Mouse (Mus musculus) ES-Bruce4 (cell line): ENCODE data around the gene Olfr449. TPM values are rescaled to one million over a fixed set of nuclear protein-coding genes. Genes with fewer than 3 reads are reported as not detected.

Source experiments
- H3K27ac ChIP-seq: 2 replicates; pipeline ENCODE4 v1.5.1; 2012; ENCODE audit warnings: low read length, inconsistent platforms; ENCODE audit not compliant: insufficient read depth
- H3K27me3 ChIP-seq: 2 replicates; pipeline ENCODE4 v1.6.1; 2012; ENCODE audit warnings: mild to moderate bottlenecking, low read length, inconsistent platforms; ENCODE audit not compliant: control insufficient read depth, poor library complexity, insufficient read depth, severe bottlenecking
- H3K36me3 ChIP-seq: 2 replicates; pipeline ENCODE4 v1.6.1; 2012; ENCODE audit warnings: inconsistent platforms, mild to moderate bottlenecking, low read length, moderate library complexity; ENCODE audit not compliant: control insufficient read depth, poor library complexity, insufficient read depth, severe bottlenecking
- H3K4me1 ChIP-seq: one replicate; pipeline ENCODE4 v1.8.1; 2011; ENCODE audit warnings: low read length; ENCODE audit not compliant: control insufficient read depth, insufficient read depth
- H3K4me3 ChIP-seq: 2 replicates; pipeline ENCODE4 v1.5.1; 2011; ENCODE audit warnings: low read depth, mild to moderate bottlenecking, low read length
- H3K9ac ChIP-seq: 2 replicates; pipeline ENCODE4 v1.6.1; 2012; ENCODE audit warnings: low read depth, mild to moderate bottlenecking, inconsistent platforms; ENCODE audit not compliant: poor library complexity, severe bottlenecking
- H3K9me3 ChIP-seq: replicated peaks from 2 replicates; pipeline ENCODE4 v1.6.1; 2012; ENCODE audit warnings: mild to moderate bottlenecking, low read length, inconsistent platforms; ENCODE audit not compliant: control insufficient read depth, poor library complexity, insufficient read depth, severe bottlenecking
- CTCF ChIP-seq: IDR thresholded peaks from one replicate; pipeline ENCODE4 v1.8.1; 2011; ENCODE audit warnings: low read depth, low read length
- EP300 ChIP-seq: IDR thresholded peaks from 2 replicates; pipeline ENCODE4 v1.6.1; 2011; ENCODE audit warnings: low read depth, low read length; ENCODE audit not compliant: insufficient read depth
- POLR2A ChIP-seq: IDR thresholded peaks from one replicate; pipeline ENCODE4 v1.8.1; 2011; ENCODE audit warnings: low read length; ENCODE audit not compliant: insufficient read depth
- polyA plus RNA-seq: library from polyadenylated mRNA; stranded (reverse); fragments of >200 nt; gene quantifications from 2 replicates; pipeline ENCODE4 v1.2.4, GENCODE M21; 2011; ENCODE audit warnings: low read depth; ENCODE audit not compliant: missing spikeins, insufficient read depth, insufficient read length

The Olfr449 gene
- polyA plus RNA-seq, 1 experiment: not detected

DNA sequence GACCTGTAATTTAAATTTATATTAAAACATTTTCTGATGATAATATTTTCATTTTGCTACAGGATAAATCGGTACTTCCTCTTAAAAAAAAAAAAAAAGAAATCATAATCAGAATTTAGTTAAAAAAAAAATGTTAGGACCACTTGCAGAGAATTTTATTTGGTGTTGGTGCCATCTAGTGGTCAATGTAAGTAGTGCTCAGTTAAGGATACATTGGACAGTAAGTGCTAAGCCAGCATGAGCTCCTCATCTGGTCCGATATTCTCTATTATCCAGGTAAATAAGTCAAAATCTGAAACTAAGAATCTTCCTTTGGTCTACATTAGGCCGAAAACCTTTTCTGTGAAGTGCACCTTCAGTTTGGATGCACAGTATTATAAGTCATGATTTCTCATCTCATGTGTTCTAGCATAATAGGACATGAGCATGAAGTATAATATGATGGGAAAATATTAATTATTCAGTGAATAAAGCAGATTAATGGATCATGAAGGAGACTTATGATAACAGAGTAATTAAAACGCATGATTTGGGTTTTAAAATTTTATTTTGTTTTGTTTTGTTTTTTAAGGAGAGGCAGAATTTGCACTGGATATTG lies 26.1 kb downstream of the Olfr449 start:
- H3K27ac ChIP-seq: no peak overlapping the region
- H3K4me3 ChIP-seq: no peak overlapping the region
- H3K27me3 ChIP-seq: no peaks in the 10 kb centered on the region
- H3K9me3 ChIP-seq: no peaks in the 10 kb centered on the region
- TF ChIP-seq POLR2A: no peak
- no peak for TF ChIP-seq CTCF
- TF ChIP-seq EP300: no peak
- no peaks in the 10 kb centered on the region for H3K36me3 ChIP-seq
- no peak overlapping the region for H3K9ac ChIP-seq
- H3K4me1 ChIP-seq: no peaks in the 10 kb centered on the region

DNA sequence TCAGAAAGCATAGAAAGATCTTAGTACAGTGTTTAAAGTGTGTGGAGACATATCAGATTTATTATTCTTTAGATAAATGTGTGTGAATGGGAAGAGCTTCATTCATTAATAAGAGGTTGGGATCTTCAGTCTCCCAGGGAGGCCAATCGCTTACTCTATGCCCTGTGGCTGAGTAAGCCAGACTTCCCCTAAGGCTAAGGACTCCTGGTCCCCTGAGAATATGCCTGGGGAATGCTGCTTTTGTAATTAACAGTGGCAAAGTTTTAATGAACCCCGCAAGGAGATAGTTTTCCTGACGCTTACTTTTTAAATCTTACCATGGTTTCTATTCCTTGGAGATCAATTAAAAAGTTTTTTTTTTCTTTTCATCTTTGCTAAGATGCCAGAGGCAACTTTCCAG lies 35.5 kb downstream of the Olfr449 start:
- no peaks in the 10 kb centered on the region for H3K9me3 ChIP-seq
- TF ChIP-seq EP300 (no peak), POLR2A (no peak), CTCF (no peak)
- H3K9ac ChIP-seq: no peak overlapping the region
- no peak overlapping the region for H3K27ac ChIP-seq
- H3K27me3 ChIP-seq: no peaks in the 10 kb centered on the region
- H3K4me3 ChIP-seq: no peak overlapping the region
- no peaks in the 10 kb centered on the region for H3K36me3 ChIP-seq
- no peaks in the 10 kb centered on the region for H3K4me1 ChIP-seq

DNA sequence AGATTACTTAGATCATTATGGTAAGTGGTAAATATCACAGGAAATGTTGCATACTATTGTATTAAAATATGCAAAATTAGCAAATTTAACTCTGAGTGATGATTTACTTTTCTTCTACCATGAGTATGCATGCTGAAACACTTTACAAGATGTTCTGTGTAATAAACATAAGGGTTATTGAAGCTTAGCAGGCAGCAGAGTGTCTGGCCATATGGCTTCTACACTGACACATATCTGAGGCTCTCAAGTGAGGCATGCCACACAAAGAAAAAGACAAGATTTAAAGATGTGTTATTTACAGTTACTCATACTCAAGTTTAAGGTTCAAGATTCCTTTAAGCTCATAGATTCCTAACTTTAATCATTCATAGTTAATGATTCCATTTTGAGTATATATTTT lies 42.1 kb downstream of the Olfr449 start:
- TF ChIP-seq CTCF (no peak), POLR2A (no peak), EP300 (no peak)
- Histone ChIP-seq H3K4me3 (no peak overlapping the region), H3K36me3 (no peaks in the 10 kb centered on the region), H3K9ac (no peak overlapping the region), H3K27me3 (no peaks in the 10 kb centered on the region), H3K27ac (no peak overlapping the region), H3K4me1 (no peaks in the 10 kb centered on the region), H3K9me3 (no peaks in the 10 kb centered on the region)

Other genes starting within 250 kb of the Olfr449 start
- gene Tcaf3, start 236.7 kb upstream of the Olfr449 start, polyA plus RNA-seq: not detected in 2 replicates
- 3.4 and 4.5 TPM in 2 replicates for gene Tcaf2, start 189.1 kb upstream of the Olfr449 start, polyA plus RNA-seq
- 25.2 and 35.6 TPM in 2 replicates for gene Tcaf1, start 124.3 kb upstream of the Olfr449 start, polyA plus RNA-seq
- not detected in 2 replicates for gene Olfr453, start 95.0 kb upstream of the Olfr449 start, polyA plus RNA-seq
- gene Olfr38, start 78.0 kb upstream of the Olfr449 start, polyA plus RNA-seq: not detected in 2 replicates
- gene Olfr452, start 49.3 kb upstream of the Olfr449 start, polyA plus RNA-seq: not detected in 2 replicates
- not detected in 2 replicates for gene Olfr450, start 22.4 kb upstream of the Olfr449 start, polyA plus RNA-seq
- gene Olfr448, start 56.1 kb downstream of the Olfr449 start, polyA plus RNA-seq: not detected in 2 replicates
- not detected in 2 replicates for gene Olfr447, start 74.5 kb downstream of the Olfr449 start, polyA plus RNA-seq
- not detected in 2 replicates for gene Olfr446, start 87.0 kb downstream of the Olfr449 start, polyA plus RNA-seq
- not detected in 2 replicates for gene Olfr444, start 114.7 kb downstream of the Olfr449 start, polyA plus RNA-seq